Mouse (Mus musculus): Measurements from ENCODE around the gene Adk. TPM values are rescaled to one million over a fixed set of nuclear protein-coding genes. Genes with fewer than 3 reads are reported as not detected.
A peak's percentile ranks its signal among the peaks of the same experiment; 100 is the strongest.

Adk gene
- total and polyA plus RNA-seq, 3 experiments = 47.9 to 129 (median 59.0) TPM

DNA sequence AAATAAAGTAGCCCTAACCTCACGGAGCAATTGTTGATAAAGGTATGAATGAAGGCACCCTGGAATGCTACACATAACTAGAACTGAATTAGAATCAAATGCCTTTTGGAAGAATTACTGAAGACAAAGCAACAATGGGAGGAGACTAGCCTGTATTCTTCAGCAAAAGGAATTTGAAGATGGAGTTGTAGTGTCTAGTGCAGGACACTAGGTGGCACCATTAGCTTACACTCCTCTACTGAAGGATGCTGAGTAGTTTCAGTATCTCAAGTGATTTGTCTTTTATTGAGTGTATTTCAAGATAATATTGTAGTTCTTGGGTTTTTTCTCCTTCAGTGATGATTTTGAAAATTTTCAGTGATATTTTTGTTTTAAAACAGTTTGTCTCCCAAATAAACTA is 84.5 kb downstream of the Adk start:
- Histone ChIP-seq H3K79me2 (replicated peaks; ENCODE audit: control insufficient read depth, extremely low read depth, insufficient read depth, poor library complexity, severe bottlenecking) (no peaks in the 10 kb centered on the region), H3K4me1 (ENCODE audit: control insufficient read depth in 1 of 2, insufficient read depth in 2 of 2) (no peaks in the 10 kb centered on the region), H3K9ac (ENCODE audit: insufficient read depth, low read depth) (no peak overlapping the region), H3K4me3 (replicated peaks in 1 of 3; ENCODE audit: low read depth in 2 of 3, low read length in 2 of 3, poor library complexity in 1 of 3) (no peak overlapping the region), H3K4me2 (ENCODE audit: insufficient read depth, low read depth, poor library complexity, severe bottlenecking) (no peak overlapping the region), H3K27me3 (replicated peaks) (no peaks in the 10 kb centered on the region), H3K36me3 (replicated peaks in 1 of 2; ENCODE audit: control insufficient read depth in 1 of 2, insufficient read depth in 1 of 2, low read length in 1 of 2) (peaks cover 0 to 3% of the 10 kb centered on the region in 2 experiments), H3K9me3 (replicated peaks; ENCODE audit: low read length) (no peaks in the 10 kb centered on the region), H3K27ac (ENCODE audit: insufficient read depth, low read depth) (no peak overlapping the region)
- in situ Hi-C loops (cut with MboI; ENCODE audit: low pct_ligation_motif_present, low pct_unique_long_range_greater_than_20kb, low sequenced_read_pairs) = loop anchor here (5.0 to 10.0 kb wide), 2 partner anchors 610 to 718 kb away; no protein-coding TSS in a partner anchor
- dilution Hi-C loops (cut with MboI; ENCODE audit: extremely low pct_ligation_motif_present, extremely low pct_unique_long_range_greater_than_20kb, low sequenced_read_pairs) = no loop called here
- TF ChIP-seq UBTF (IDR thresholded peaks at IDR 0.05; ENCODE audit: low read depth, low read length) = no peak
- no peak for TF ChIP-seq JUN (IDR thresholded peaks at IDR 0.05; ENCODE audit: insufficient read depth, low read depth, low read length)
- no peak for TF ChIP-seq MAX (IDR thresholded peaks at IDR 0.05; ENCODE audit: low read length)
- peak; percentile 76 for TF ChIP-seq SMC3 (IDR thresholded peaks at IDR 0.05; ENCODE audit: low read depth, low read length)
- no peak for TF ChIP-seq CHD2 (IDR thresholded peaks at IDR 0.05; ENCODE audit: low read length)
- peak; percentile 68 for TF ChIP-seq IRF4 (IDR thresholded peaks at IDR 0.05; ENCODE audit: low read depth, low read length)
- TF ChIP-seq PAX5 (IDR thresholded peaks at IDR 0.05; ENCODE audit: low read length) = no peak
- no peak for TF ChIP-seq ZNF384 (IDR thresholded peaks at IDR 0.05; ENCODE audit: low read depth, low read length)
- TF ChIP-seq MYC (IDR thresholded peaks at IDR 0.05; ENCODE audit: low read depth, low read length) = peak; percentile 54; the same call in 1 of the 2 replicates
- TF ChIP-seq NELFE (IDR thresholded peaks at IDR 0.05; ENCODE audit: low read depth, low read length) = no peak
- TF ChIP-seq BHLHE40 (IDR thresholded peaks at IDR 0.05; ENCODE audit: low read depth, low read length) = peak; percentile 27; the same call in 1 of the 2 replicates
- TF ChIP-seq CHD1 (IDR thresholded peaks at IDR 0.05; ENCODE audit: low read depth, low read length) = no peak
- no peak for TF ChIP-seq TBP (conservative IDR thresholded peaks at IDR 0.05; ENCODE audit: low read depth, low read length)
- no peak for TF ChIP-seq GABPA (IDR thresholded peaks at IDR 0.05; ENCODE audit: insufficient replicate concordance, low read depth, low read length)
- no peak for TF ChIP-seq POLR2AphosphoS2 (IDR thresholded peaks at IDR 0.05; ENCODE audit: low read depth, low read length)
- TF ChIP-seq SIN3A (IDR thresholded peaks at IDR 0.05; ENCODE audit: low read length) = no peak
- 0 out of 2 replicates have a peak, but pooled peaks have one; percentile 22 for TF ChIP-seq MEF2A (IDR thresholded peaks at IDR 0.05; ENCODE audit: borderline replicate concordance, low read depth, low read length)
- TF ChIP-seq JUND (conservative IDR thresholded peaks at IDR 0.05; ENCODE audit: low read depth, low read length) = no peak; the same call in 1 of the 2 replicates
- peak; percentile 95 for TF ChIP-seq RAD21 (IDR thresholded peaks at IDR 0.05; ENCODE audit: low read depth, low read length)
- no peak for TF ChIP-seq MXI1 (IDR thresholded peaks at IDR 0.05; ENCODE audit: low read depth, low read length)
- TF ChIP-seq MAZ (IDR thresholded peaks at IDR 0.05; ENCODE audit: low read depth, low read length) = no peak
- TF ChIP-seq ZMIZ1 (IDR thresholded peaks at IDR 0.05; ENCODE audit: low read depth, low read length) = no peak
- no peak for TF ChIP-seq USF2 (conservative IDR thresholded peaks at IDR 0.05; ENCODE audit: low read depth, low read length)
- TF ChIP-seq ZKSCAN1 (IDR thresholded peaks at IDR 0.05; ENCODE audit: borderline replicate concordance, low read depth, low read length) = no peak
- no peak for TF ChIP-seq KAT2A (IDR thresholded peaks at IDR 0.05; ENCODE audit: insufficient replicate concordance, low read length)
- no peak for TF ChIP-seq NRF1 (IDR thresholded peaks at IDR 0.05; ENCODE audit: low read depth, low read length)
- TF ChIP-seq MAFK (IDR thresholded peaks at IDR 0.05; ENCODE audit: insufficient replicate concordance, low read length) = no peak
- TF ChIP-seq CTCF (conservative IDR thresholded peaks at IDR 0.05 in 1 of 2, IDR thresholded peaks at IDR 0.05 in 1 of 2; ENCODE audit: low read depth in 2 of 2, low read length in 2 of 2) = peak; percentile 76 to 92
- no peak for TF ChIP-seq RCOR1 (conservative IDR thresholded peaks at IDR 0.05; ENCODE audit: low read depth, low read length)
- TF ChIP-seq HCFC1 (IDR thresholded peaks at IDR 0.05; ENCODE audit: low read depth, low read length) = peak; percentile 24; the same call in 1 of the 2 replicates
- no peak for TF ChIP-seq ETS1 (conservative IDR thresholded peaks at IDR 0.05; ENCODE audit: low read depth, low read length)
- TF ChIP-seq ZC3H11A (IDR thresholded peaks at IDR 0.05; ENCODE audit: low read depth, low read length) = peak; percentile 37; the same call in 1 of the 2 replicates
- TF ChIP-seq USF1 (IDR thresholded peaks at IDR 0.05; ENCODE audit: low read depth, low read length) = no peak
- TF ChIP-seq E2F4 (IDR thresholded peaks at IDR 0.05; ENCODE audit: insufficient replicate concordance, low read depth, low read length) = no peak
- no peak for TF ChIP-seq POLR2A (IDR thresholded peaks at IDR 0.05; ENCODE audit: low read depth, low read length)
- no peak for TF ChIP-seq EP300 (IDR thresholded peaks at IDR 0.05; ENCODE audit: low read length)
- TF ChIP-seq ELF1 (IDR thresholded peaks at IDR 0.05; ENCODE audit: low read depth, low read length) = no peak
- no peak for TF ChIP-seq TCF12 (IDR thresholded peaks at IDR 0.05; ENCODE audit: low read depth, low read length)
- DNase-seq (ENCODE audit: extremely low read depth) = peak; percentile 72

Measured in CH12.LX (cell line).